Mouse (Mus musculus) adrenal gland, postnatal 36 days (tissue): ENCODE measurements at regions not wholly inside any gene's neighbourhood (a gene's known extent, or its start where the extent isn't known, plus 50 kb on each side); places are given as distances from the start of the nearest gene placed in this dataset.

ENCODE experiments used
- DNase-seq, 2 experiments: peaks; one replicate each; pipeline ENCODE4 v3.0.0; 2021; ENCODE audit warnings: mixed read lengths in 1 of 2

DNA sequence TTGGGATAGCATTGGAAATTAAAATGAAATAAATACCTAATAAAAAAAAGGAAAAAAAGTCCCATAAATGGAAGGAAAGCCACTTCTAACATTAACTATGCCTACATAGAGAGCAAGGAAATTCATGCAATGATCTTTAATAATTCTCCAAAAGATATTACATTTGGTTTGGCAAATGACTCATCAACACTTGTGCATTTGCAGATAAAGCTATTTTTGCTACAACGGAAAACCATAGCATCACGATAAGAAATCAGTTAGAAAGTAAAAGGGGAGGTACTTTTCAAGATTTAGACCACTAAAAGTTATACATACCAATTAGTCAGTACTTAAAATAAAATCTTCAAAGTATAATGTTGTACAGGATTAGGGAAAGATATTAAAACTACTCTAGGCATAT, 109.4 kb upstream of the Tom1l1 start:
- no peak for DNase-seq

DNA sequence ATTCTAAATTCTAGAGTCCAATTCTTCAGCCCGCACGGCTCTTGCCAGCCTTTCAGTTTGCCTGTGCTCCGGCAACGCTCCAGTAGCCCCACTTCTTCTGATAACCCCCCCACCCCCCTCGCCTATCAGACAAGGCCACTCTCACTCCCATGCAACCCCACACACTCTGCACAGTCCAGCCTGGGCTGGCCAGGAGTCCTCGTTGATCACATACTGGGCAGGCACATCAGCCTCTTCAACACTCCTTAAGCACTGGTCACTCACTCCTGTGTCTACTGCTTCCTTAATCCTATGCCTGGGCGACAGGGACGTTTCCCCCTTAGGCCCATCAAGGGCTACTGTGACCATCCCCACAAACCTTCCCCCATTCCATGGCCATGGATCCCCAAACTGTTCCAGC, 95.4 kb upstream of the Tom1l1 start:
- no peak for DNase-seq

DNA sequence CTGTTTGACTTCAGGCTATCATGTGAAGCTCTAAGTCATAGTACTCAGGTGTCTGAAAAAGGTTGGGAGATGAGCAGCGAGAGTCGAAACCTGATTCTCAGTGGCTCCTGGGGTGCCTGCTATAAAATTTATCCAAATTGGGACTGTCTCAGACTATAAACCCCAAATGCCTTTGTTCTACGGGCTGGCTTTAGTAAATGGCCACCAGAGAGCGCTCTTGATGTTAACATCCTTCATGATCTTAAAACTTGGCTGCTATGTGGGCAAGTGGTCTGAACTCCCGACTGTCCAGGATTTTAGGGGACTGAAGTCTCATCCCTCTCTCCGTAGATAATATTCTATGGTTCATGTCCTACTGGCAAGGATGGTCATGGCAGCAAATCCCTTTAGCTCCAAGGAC, 94.8 kb upstream of the Tom1l1 start:
- peak; percentile 28 to 47 for DNase-seq

DNA sequence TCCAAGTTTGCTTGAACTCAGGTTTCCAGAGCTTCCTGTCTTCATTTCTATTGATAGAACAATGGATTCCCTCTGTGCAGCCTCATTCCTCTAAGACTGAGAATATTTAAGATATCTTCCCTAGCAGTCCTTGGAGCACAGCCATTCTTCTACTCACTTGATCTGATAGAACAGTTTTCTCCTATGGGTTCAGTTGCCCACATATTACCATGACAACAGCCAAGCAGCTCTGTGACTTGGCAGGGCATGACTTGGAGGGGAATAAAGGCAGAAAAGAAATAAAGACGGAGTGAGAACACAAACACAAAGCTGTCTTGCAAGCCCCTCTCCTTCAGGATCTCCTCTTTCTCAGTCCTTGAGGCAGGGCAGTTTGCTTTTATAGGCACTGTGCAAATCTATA, 87.6 kb upstream of the Tom1l1 start:
- DNase-seq, result no peak

DNA sequence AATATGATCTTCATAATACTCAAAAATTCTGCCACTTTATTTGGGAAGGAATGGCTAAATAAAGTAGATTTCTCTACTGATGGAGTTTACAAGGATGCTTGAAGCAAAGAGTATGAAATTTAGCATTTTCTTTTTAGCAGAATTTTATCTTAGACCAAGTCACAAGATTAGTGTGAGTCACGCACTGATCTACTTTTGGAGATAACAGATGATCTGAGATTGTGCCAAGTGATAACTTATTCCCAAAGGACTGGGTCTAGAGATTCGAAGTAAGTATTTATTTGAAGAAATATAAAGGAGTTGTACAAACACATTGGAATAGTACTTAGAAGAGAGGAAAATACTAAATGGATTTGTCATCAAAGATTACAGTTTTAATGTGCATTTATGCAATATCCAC, 67.8 kb upstream of the Tom1l1 start:
- no peak for DNase-seq

DNA sequence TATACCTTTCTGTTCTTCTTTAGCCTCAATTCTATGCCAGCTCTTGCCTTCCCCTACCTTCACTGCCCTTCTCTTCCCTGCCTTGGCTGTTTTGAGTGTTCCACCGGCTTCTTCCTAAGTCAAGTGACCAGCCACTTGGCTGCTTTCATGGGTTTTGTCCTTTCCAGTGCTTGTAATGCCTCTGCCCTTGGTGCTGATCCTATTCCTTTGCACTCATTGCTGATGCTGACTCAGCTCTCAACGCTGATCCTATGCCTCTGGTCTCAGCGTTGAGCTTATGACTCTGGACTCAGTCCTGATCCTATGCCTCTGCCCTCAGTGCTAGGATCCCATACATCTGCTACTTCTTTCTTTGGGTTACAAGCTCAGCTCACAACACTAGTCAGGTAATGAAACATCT, 60.3 kb upstream of the Tom1l1 start:
- DNase-seq, result no peak

DNA sequence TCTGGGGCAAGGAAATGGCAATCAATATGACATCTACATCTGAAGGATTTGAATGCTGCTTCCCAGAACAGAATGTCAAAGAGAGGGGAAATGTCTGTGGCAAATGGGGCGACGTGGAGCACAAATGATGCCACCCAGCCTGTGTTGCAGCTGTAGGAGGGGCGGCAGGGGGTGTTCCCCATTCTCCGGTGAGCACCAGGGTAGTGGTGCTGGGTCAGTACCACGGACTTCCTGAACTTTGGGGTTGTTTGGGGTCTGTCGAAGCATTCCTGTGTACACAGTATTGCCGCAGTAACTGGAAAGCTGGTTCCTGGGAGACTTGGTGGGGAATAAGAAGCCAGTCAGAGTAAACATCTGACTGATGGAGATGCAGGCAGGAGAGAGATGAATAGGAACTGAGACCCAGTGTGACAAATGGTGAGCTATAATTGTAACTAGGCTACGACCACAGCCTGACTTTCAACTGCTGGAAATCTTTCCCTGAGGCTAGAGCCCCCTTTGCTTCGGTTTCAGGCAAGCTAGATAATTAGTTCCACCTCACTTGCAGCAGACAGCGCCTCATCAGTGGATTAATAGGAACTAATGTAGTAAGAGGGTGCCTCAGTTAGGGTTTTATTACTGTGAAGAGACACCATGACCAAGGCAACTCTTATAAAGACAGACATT, 53.9 kb upstream of the Tom1l1 start:
- no peak for DNase-seq

DNA sequence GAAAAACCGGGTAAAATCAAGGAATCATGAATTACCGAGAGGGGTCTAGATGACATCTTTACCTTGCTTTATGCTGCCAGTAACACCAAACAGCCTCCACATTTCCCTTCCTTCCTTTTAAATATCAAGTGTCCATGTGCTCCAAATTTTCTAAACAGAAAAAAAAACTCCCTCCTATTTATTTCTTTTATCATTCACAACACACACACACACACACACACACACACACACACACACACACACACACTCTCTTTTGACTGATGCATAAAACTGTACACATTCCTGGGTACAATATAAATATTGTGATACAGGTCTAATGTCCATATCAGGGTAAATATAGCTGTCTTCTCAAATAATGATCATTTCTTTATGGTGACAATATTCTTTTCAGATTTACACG, 51.3 kb upstream of the Tom1l1 start:
- peak in 1 of 2 experiments; percentile 53 for DNase-seq

DNA sequence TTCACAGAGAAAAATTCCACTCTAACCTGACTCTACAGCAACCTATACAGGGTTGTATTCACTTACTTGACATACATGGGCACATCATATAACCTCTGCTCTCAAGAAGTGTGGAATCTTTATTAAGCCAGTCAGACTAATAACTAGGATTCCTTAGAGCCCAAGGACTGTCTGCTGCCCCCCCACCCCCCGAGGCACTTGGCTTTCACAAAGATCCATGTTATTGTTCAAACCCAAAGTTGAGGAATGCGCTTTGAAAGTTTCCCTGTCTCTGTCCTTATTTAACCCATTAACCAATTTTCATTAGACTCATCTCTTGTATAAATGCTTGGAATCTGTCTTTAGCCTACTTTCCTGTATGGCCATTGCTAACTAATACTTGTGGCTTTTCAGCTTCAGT, 50.6 kb upstream of the Tom1l1 start:
- DNase-seq, result no peak
